Mouse (Mus musculus) cerebellum, postnatal 36 days (tissue): ENCODE results near the gene E2f4.
A peak's percentile ranks its signal among the peaks of the same experiment; 100 is the strongest.
"Not testable (repeated sequence)": the region's sequence is repeated elsewhere in the genome, so short reads cannot be mapped to it uniquely, and the experiment has no call there.

Experiments
- DNase-seq, 2 experiments: peaks; one replicate each; pipeline ENCODE4 v3.0.0; 2021 to 2022; ENCODE audit warnings: mixed read lengths in 2 of 2

The E2f4 gene

GRCm38 (mm10) chr8:105269461-105269947 is 28.0 kb upstream of the E2f4 start, which contains the start of gene Hsf4:
TSS of gene Hsf4 (plus strand) at chr8:105269801.
- DNase-seq = no peak

GRCm38 (mm10) chr8:105270101-105270915 is 27.2 kb upstream of the E2f4 start:
- no peak for DNase-seq

- no peak for DNase-seq
These were observed 26.6 kb upstream of the E2f4 start for GRCm38 (mm10) chr8:105270916-105271186.

GRCm38 (mm10) chr8:105275387-105275786 is 22.1 kb upstream of the E2f4 start:
- DNase-seq = no peak

- no peak for DNase-seq
These were observed 21.6 kb upstream of the E2f4 start, which contains the start of gene Nol3 for GRCm38 (mm10) chr8:105275840-105276239. TSS of gene Nol3 (plus strand) at chr8:105276140.

- DNase-seq = peak in 1 of 2 experiments; percentile 32
These were observed 21.0 kb upstream of the E2f4 start for GRCm38 (mm10) chr8:105276292-105277120.

- DNase-seq = peak; percentile 90 to 95
These were observed 18.5 kb upstream of the E2f4 start for GRCm38 (mm10) chr8:105278911-105279334.

- no peak for DNase-seq
These were observed 16.9 kb upstream of the E2f4 start for GRCm38 (mm10) chr8:105280567-105280966.

GRCm38 (mm10) chr8:105281821-105282220 is 15.6 kb upstream of the E2f4 start:
- no peak for DNase-seq

GRCm38 (mm10) chr8:105282239-105282638 is 15.2 kb upstream of the E2f4 start:
- DNase-seq = no peak

GRCm38 (mm10) chr8:105283074-105283473 is 14.4 kb upstream of the E2f4 start:
- DNase-seq = peak; percentile 52 to 64

- DNase-seq = peak in 1 of 2 experiments; percentile 22
These were observed 11.9 kb upstream of the E2f4 start for GRCm38 (mm10) chr8:105285514-105285913.

GRCm38 (mm10) chr8:105286907-105287306 is 10.6 kb upstream of the E2f4 start:
- no peak for DNase-seq

- no peak for DNase-seq
These were observed 9.2 kb upstream of the E2f4 start for GRCm38 (mm10) chr8:105288231-105288630.

- peak; percentile 95 to 96 for DNase-seq
These were observed 8.3 kb upstream of the E2f4 start for GRCm38 (mm10) chr8:105288958-105289732.

GRCm38 (mm10) chr8:105289805-105290460 is 7.5 kb upstream of the E2f4 start, which contains the start of gene 4931428F04Rik:
TSS of gene 4931428F04Rik (minus strand) at chr8:105289864.
- DNase-seq = peak; percentile 62 to 66

GRCm38 (mm10) chr8:105290554-105291314 is 6.7 kb upstream of the E2f4 start:
- DNase-seq = peak; percentile 91 to 92

GRCm38 (mm10) chr8:105291364-105291763 is 6.1 kb upstream of the E2f4 start:
- DNase-seq = not testable (repeated sequence)

GRCm38 (mm10) chr8:105291802-105292201 is 5.7 kb upstream of the E2f4 start:
- DNase-seq = not testable (repeated sequence)

- DNase-seq = peak in 1 of 2 experiments; percentile 29
These were observed 5.0 kb upstream of the E2f4 start for GRCm38 (mm10) chr8:105292471-105292870.

GRCm38 (mm10) chr8:105293405-105293804 is 4.1 kb upstream of the E2f4 start:
- DNase-seq = peak; percentile 75 to 77
